Mouse (Mus musculus): ENCODE data around the gene Mylpf. TPM values are rescaled to one million over a fixed set of nuclear protein-coding genes. Genes with fewer than 3 reads are reported as not detected.
"Not testable (repeated sequence)": the region's sequence is repeated elsewhere in the genome, so short reads cannot be mapped to it uniquely, and the experiment has no call there.

The Mylpf gene
- total RNA-seq, 1 experiment from 2014 or later = 33.8 TPM

DNA sequence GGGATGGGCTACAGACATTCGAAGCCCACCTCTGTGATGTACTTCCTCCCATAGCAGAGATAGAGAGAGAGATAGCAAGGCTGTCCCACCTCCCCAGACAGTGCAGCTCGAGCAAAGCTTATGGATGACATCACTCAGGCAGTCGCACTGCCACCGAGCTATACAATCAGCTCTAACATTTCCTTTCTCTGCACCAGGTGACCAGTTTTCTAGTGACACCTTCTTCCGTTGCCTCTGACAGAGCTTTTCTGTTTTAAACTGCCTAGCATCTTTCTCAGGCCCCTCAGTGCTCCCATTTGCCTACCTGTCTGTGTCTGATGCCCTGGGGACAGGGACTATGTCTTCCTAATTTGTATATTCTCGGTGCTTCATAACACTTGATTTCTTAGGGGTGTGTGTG lies 11.8 kb downstream of the Mylpf start:
- ATAC-seq (replicated peaks; ENCODE audit: insufficient number of reproducible peaks, low FRiP score, low TSS enrichment, poor library complexity, severe bottlenecking) = no peak

- no peak for ATAC-seq (replicated peaks; ENCODE audit: insufficient number of reproducible peaks, low FRiP score, low TSS enrichment, poor library complexity, severe bottlenecking)
Observed at GRCm38 (mm10) chr7:127223106-127223505, 14.4 kb downstream of the Mylpf start.

GRCm38 (mm10) chr7:127223515-127224478 lies 15.1 kb downstream of the Mylpf start:
- ATAC-seq (replicated peaks; ENCODE audit: insufficient number of reproducible peaks, low FRiP score, low TSS enrichment, poor library complexity, severe bottlenecking) = no peak

DNA sequence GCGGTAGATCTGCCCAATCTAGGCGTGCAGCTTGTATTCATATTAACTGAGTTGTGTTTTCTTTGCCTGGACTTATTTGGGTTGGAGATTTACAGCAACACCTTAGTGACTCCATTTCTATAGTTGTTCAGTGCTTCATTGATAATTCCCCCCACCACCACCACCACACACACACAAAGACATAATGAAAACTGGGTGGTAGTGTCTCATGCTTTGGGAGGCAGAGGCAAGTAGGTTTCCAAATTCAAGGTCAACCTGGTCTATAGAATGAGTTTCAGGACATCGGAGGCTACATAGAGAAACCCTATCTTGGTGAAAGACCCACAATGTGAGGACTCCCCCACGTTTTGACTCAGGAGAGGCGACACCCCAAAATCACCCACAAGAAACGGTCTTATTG lies 15.9 kb downstream of the Mylpf start:
- no peak for ATAC-seq (replicated peaks; ENCODE audit: insufficient number of reproducible peaks, low FRiP score, low TSS enrichment, poor library complexity, severe bottlenecking)

- ATAC-seq (replicated peaks; ENCODE audit: insufficient number of reproducible peaks, low FRiP score, low TSS enrichment, poor library complexity, severe bottlenecking) = no peak
Observed at GRCm38 (mm10) chr7:127225147-127225995, 16.7 kb downstream of the Mylpf start.

GRCm38 (mm10) chr7:127228615-127229303 lies 20.1 kb downstream of the Mylpf start:
- peak; percentile 81 for ATAC-seq (replicated peaks; ENCODE audit: insufficient number of reproducible peaks, low FRiP score, low TSS enrichment, poor library complexity, severe bottlenecking)

DNA sequence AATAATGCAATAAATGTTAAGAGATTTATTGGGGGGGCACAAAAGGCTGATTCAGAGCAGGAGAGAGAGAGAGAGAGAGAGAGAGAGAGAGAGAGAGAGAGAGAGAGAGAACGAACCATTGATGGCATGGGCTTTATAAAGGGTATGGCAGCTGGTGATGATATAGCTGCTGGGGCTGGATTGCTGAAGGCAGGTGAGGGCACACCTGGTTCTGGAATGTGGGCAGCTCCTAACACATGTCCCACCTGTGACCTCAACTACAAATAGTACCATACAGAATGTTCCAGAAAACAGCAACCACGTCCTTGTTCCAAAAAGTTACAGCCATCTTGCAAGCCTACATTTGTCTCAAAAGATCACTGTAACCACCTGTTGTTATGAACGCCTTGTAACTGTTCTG lies 22.7 kb downstream of the Mylpf start:
- ATAC-seq (replicated peaks; ENCODE audit: insufficient number of reproducible peaks, low FRiP score, low TSS enrichment, poor library complexity, severe bottlenecking) = no peak

DNA sequence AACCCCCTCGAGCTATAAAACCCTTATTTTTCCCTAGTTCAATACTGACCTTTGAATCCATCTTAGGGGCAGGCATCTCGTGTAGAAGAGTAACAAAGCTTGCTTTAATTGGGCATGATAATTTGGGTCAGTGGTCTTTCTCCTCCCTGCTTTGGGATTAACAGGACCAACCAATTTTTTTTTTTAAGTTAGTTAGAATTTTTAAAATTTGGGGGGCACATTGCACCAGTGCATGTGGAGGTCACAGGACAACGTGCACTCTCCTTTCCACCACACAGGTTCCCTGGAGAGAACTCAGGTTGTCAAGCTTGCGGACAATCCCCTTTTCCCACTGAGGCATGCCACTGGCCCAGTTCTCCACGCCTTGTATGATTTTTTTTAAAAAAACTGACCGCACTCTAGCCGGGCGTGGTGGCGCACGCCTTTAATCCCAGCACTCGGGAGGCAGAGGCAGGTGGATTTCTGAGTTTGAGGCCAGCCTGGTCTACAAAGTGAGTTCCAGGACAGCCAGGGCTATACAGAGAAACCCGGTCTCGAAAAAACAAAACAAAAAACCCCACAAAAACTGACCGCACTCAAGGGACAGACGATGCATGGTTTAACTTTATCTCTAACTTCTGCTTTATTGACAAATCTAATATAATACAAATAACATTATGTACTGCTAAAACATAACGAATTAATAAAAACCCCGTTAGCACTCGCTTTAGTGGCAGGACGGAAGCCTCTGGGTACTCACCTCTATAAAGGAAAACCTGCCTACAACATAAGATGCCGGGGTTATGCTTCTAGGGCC lies 23.3 kb downstream of the Mylpf start:
- no peak for ATAC-seq (replicated peaks; ENCODE audit: insufficient number of reproducible peaks, low FRiP score, low TSS enrichment, poor library complexity, severe bottlenecking)

DNA sequence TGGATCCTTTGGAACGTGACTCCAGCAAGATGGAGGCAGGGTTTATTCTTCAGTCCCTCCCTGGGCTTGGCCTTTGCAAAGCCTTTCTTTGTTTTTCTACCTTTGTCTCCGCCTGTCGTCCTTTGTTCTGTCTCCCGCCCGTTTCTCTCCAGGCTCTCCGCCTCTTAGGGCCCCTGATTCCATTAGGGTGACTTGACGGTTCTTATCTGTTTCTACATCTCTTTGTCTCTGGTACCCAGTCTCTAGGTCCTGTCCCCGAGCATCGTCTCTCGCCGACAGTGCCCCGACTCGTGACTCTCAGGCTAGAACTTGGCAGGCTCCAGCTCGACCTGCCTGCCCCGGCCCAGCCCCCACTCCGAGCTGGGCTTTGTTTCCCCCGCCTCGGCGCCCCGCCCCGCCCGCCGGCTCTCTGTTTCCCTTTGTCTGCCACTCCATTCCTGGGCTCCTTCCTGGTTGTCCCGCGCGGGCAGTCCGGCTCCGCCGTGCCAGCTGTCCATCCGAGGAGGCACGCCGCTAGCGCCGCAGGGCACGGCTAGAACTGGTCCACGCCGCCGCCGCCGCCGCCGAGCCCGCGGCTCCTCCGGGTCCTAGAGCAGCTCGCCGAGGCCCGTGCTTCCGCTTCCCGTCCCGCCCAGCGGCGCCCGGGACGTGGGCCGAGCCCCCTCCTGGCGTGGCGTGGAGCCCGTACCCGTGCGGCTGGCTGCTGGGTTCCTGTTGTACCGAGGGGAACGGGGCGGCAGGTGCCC lies 24.1 kb downstream of the Mylpf start, which contains the start of the genes Zfp553 and Sept1:
TSS of gene Zfp553 (plus strand) at position 440 of the 746 bp plus-strand sequence.
TSS of gene Sept1 (minus strand) at position 509 of the 746 bp plus-strand sequence.
- ATAC-seq (replicated peaks; ENCODE audit: insufficient number of reproducible peaks, low FRiP score, low TSS enrichment, poor library complexity, severe bottlenecking) = peak; percentile 41

DNA sequence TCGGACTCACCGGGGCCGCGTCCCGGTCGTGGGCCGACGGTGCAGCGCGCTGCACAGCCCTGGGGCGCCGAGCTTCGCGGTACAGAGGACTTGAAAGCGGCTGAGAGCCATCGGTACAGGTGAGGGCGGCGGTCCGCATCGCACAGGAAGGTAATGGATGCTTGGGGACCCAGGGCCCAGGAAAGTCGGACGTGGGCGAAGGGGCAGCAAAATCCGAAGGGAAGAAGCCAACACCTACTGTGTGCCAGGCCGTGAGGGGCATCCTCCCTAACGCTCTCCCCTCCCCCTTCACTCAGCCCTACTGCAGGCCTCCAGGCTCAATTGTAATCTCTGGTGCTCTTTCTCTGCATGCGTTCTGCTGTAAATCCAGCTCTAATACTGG lies 24.7 kb downstream of the Mylpf start:
- ATAC-seq (replicated peaks; ENCODE audit: insufficient number of reproducible peaks, low FRiP score, low TSS enrichment, poor library complexity, severe bottlenecking) = peak; percentile 9; the same call in 1 of the 2 replicates

- no peak for ATAC-seq (replicated peaks; ENCODE audit: insufficient number of reproducible peaks, low FRiP score, low TSS enrichment, poor library complexity, severe bottlenecking)
Observed at GRCm38 (mm10) chr7:127233765-127234164, 25.1 kb downstream of the Mylpf start.

DNA sequence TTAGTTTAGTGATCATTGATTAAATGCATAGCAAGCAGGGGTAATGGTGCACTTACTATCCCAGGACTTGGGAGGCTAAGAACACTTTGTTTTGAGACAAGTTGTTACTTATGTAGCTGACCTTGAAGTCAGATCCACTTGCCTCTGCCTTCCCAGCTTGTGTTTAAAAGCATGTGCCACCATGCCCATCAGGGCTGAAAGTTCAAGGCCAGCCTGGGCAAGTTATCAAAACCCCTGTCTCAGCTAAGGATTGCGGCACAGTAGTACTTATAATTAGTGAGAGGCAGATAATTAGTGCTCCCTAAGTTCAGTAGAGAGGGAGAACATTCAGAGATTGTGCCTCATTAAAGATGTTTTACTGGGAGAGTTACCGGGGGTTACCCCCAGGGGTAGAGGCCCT lies 26.1 kb downstream of the Mylpf start:
- no peak for ATAC-seq (replicated peaks; ENCODE audit: insufficient number of reproducible peaks, low FRiP score, low TSS enrichment, poor library complexity, severe bottlenecking)

GRCm38 (mm10) chr7:127243361-127243867 lies 34.7 kb downstream of the Mylpf start:
- ATAC-seq (replicated peaks; ENCODE audit: insufficient number of reproducible peaks, low FRiP score, low TSS enrichment, poor library complexity, severe bottlenecking) = no peak

- peak; percentile 96 for ATAC-seq (replicated peaks; ENCODE audit: insufficient number of reproducible peaks, low FRiP score, low TSS enrichment, poor library complexity, severe bottlenecking)
Observed at GRCm38 (mm10) chr7:127243870-127244657, 35.4 kb downstream of the Mylpf start, which contains the start of gene Zfp771. TSS of gene Zfp771 (plus strand) at chr7:127244274.

DNA sequence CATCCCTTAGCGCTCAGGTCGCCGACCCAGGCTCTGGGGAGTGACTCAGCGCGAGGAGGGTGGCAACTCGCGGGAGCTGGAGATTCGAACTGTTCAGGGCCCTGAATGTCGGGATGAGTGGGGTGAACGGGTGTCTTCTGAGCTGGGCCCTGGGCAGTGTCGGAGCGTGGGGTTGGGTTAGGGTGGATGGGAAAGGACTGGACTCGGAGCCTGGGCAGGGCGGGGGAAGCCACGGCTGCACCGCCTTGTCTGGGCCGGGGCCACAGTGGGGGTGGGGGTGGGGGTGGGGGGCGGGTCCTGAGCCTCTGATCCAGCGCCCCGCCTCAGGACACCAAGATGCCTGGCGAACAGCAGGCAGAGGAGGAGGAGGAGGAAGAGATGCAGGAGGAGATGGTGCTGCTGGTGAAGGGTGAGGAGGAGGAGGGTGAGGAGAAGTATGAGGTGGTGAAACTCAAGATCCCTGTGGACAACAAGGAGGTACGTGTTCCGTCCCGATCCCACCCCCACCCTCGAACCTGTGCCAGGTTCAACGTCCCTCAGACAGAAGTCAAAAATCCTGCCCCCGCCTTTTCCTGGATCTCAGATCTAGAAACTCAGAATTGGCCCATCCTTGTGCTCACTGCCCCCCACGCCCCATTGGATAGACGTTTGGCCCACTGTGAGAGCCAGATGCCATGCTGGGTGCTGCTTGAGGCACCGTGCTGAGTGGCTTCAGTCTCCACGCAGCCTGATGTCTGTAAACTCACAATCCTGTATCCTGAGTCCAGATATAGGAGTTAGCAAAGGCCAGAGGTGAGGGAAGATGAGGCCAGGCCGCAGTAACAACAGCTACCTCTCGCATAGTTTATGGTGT lies 36.2 kb downstream of the Mylpf start:
- no peak; the same call in 1 of the 2 replicates for ATAC-seq (replicated peaks; ENCODE audit: insufficient number of reproducible peaks, low FRiP score, low TSS enrichment, poor library complexity, severe bottlenecking)

DNA sequence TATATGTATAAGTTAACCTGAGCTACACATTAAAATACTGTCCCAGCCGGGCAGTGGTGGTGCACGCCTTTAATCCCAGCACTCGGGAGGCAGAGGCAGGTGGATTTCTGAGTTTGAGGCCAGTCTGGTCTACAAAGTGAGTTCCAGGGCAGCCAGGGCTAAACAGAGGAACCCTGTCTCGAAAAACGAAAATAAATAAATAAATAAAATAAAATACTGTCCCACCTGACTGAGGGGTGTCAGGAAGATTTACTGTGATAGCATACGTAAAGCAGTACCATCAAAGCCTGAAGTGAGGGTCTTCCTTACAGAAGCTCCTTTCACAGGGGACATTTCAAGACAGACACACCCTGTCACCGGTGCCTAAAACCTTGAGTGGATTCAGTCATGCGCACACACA lies 41.8 kb downstream of the Mylpf start:
- ATAC-seq (replicated peaks; ENCODE audit: insufficient number of reproducible peaks, low FRiP score, low TSS enrichment, poor library complexity, severe bottlenecking) = not testable (repeated sequence)

Data from monocyte, adult 5-6 weeks (primary cell).